Mouse (Mus musculus): ENCODE measurements around the gene 4930544D05Rik.

4930544D05Rik gene

GRCm38 (mm10) chr11:70643051-70643450, 27.4 kb downstream of the 4930544D05Rik start:
- DNase-seq (ENCODE audit: low spot score): no peak

- DNase-seq (ENCODE audit: low spot score): no peak
Measured at GRCm38 (mm10) chr11:70644564-70645103, 29.0 kb downstream of the 4930544D05Rik start.

- no peak for DNase-seq (ENCODE audit: low spot score)
Measured at GRCm38 (mm10) chr11:70645461-70646258, 30.0 kb downstream of the 4930544D05Rik start.

- peak; percentile 16 for DNase-seq (ENCODE audit: low spot score)
Measured at GRCm38 (mm10) chr11:70646259-70646555, 30.6 kb downstream of the 4930544D05Rik start.

- peak; percentile 100 for DNase-seq (ENCODE audit: low spot score)
Measured at GRCm38 (mm10) chr11:70646691-70647650, 31.3 kb downstream of the 4930544D05Rik start, which contains the start of the genes Rnf167 and Slc25a11. Rnf167 (plus strand) TSS chr11:70647235. Slc25a11 (minus strand) TSS chr11:70647479.

- DNase-seq (ENCODE audit: low spot score): no peak
Measured at GRCm38 (mm10) chr11:70647716-70648420, 32.2 kb downstream of the 4930544D05Rik start.

- DNase-seq (ENCODE audit: low spot score): no peak
Measured at GRCm38 (mm10) chr11:70648512-70648911, 32.9 kb downstream of the 4930544D05Rik start.

- DNase-seq (ENCODE audit: low spot score): no peak
Measured at GRCm38 (mm10) chr11:70649185-70649734, 33.6 kb downstream of the 4930544D05Rik start.

- DNase-seq (ENCODE audit: low spot score): no peak
Measured at GRCm38 (mm10) chr11:70650322-70651175, 34.9 kb downstream of the 4930544D05Rik start.

- no peak for DNase-seq (ENCODE audit: low spot score)
Measured at GRCm38 (mm10) chr11:70651391-70651790, 35.7 kb downstream of the 4930544D05Rik start.

GRCm38 (mm10) chr11:70652029-70652883, 36.6 kb downstream of the 4930544D05Rik start:
- peak; percentile 53 for DNase-seq (ENCODE audit: low spot score)

- no peak for DNase-seq (ENCODE audit: low spot score)
Measured at GRCm38 (mm10) chr11:70652884-70653344, 37.3 kb downstream of the 4930544D05Rik start.

GRCm38 (mm10) chr11:70653345-70654197, 37.9 kb downstream of the 4930544D05Rik start:
- DNase-seq (ENCODE audit: low spot score): peak; percentile 86

GRCm38 (mm10) chr11:70654198-70654922, 38.7 kb downstream of the 4930544D05Rik start, which contains the start of gene Pfn1:
Pfn1 (minus strand) TSS chr11:70654644.
- peak; percentile 89 for DNase-seq (ENCODE audit: low spot score)

GRCm38 (mm10) chr11:70654923-70655570, 39.4 kb downstream of the 4930544D05Rik start:
- DNase-seq (ENCODE audit: low spot score): peak; percentile 89

GRCm38 (mm10) chr11:70655571-70656455, 40.2 kb downstream of the 4930544D05Rik start:
- DNase-seq (ENCODE audit: low spot score): peak; percentile 78
